Mouse (Mus musculus): ENCODE data around the gene Grip1. TPM values are rescaled to one million over a fixed set of nuclear protein-coding genes. Genes with fewer than 3 reads are reported as not detected.
A peak's percentile ranks its signal among the peaks of the same experiment; 100 is the strongest.

The Grip1 gene
- 3.3 and 3.5 TPM in 2 replicates for polyA plus RNA-seq (2015; fragmentation: Nextera tagmentation; extraction: Ambion mirVana)

- H3K27ac ChIP-seq (ENCODE audit: low read length), result peak within 1 kb of the TSS; percentile 72
- H3K4me1 ChIP-seq (ENCODE audit: insufficient read depth, low read length), result peaks cover 17% of the 10 kb centered on the region
- peak within 1 kb of the TSS; percentile 83 for H3K4me3 ChIP-seq (ENCODE audit: low read length)
- H3K36me3 ChIP-seq (ENCODE audit: insufficient read depth, low read length), result no peaks in the 10 kb centered on the region
- H3K9me3 ChIP-seq (ENCODE audit: low read length), result no peaks in the 10 kb centered on the region
- peak within 1 kb of the TSS; percentile 98 for H3K4me2 ChIP-seq (replicated peaks; ENCODE audit: low read depth, low read length)
- H3K9ac ChIP-seq (replicated peaks; ENCODE audit: low read length), result peak within 1 kb of the TSS; percentile 81
- H3K27me3 ChIP-seq (ENCODE audit: insufficient read depth, low read length), result no peaks in the 10 kb centered on the region; the same call in 1 of the 2 replicates
- ATAC-seq (ENCODE audit: low FRiP score, low TSS enrichment), result peak; percentile 91
- under 1% methylated on average over 36 of the region's 84 CpGs for WGBS
Measured at GRCm38 (mm10) chr10:119453431-119454105, at the start of gene Grip1. Grip1 (plus strand) TSS chr10:119453830.

- Histone ChIP-seq H3K4me3 (ENCODE audit: low read length) (no peak overlapping the region), H3K36me3 (ENCODE audit: insufficient read depth, low read length) (no peaks in the 10 kb centered on the region), H3K4me2 (replicated peaks; ENCODE audit: low read depth, low read length) (no peak overlapping the region), H3K27me3 (ENCODE audit: insufficient read depth, low read length) (no peaks in the 10 kb centered on the region), H3K9ac (replicated peaks; ENCODE audit: low read length) (no peak overlapping the region), H3K9me3 (ENCODE audit: low read length) (no peaks in the 10 kb centered on the region), H3K27ac (ENCODE audit: low read length) (no peak overlapping the region), H3K4me1 (ENCODE audit: insufficient read depth, low read length) (no peaks in the 10 kb centered on the region)
- 85% methylated on average over 9 of the region's 9 CpGs for WGBS
- no peak for ATAC-seq (ENCODE audit: low FRiP score, low TSS enrichment)
Measured at GRCm38 (mm10) chr10:119405103-119405502, 48.5 kb upstream of the Grip1 start.

DNA sequence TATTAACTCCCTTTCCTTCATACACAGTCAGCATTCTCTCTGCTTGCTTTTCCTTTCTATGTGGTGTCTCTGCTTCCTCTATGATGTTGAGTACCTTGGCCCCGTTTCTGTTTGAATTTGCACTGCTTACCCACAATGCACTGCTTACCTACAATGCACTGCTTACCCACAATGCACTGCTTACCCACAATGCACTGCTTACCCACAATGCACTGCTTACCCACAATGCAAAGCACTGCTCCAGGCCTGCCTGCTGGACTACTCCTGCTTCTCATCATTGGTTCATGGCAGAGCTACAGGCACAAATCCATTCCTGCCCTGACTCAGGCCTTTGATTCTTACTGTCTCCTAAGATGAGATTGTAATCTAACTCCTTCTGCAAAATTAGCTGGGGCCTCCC lies 48.0 kb upstream of the Grip1 start:
- ATAC-seq (ENCODE audit: low FRiP score, low TSS enrichment), result no peak
- no peaks in the 10 kb centered on the region for H3K9me3 ChIP-seq (ENCODE audit: low read length)
- no peak overlapping the region for H3K9ac ChIP-seq (replicated peaks; ENCODE audit: low read length)
- no peaks in the 10 kb centered on the region for H3K4me1 ChIP-seq (ENCODE audit: insufficient read depth, low read length)
- H3K27me3 ChIP-seq (ENCODE audit: insufficient read depth, low read length), result no peaks in the 10 kb centered on the region
- no peak overlapping the region for H3K27ac ChIP-seq (ENCODE audit: low read length)
- no peak overlapping the region for H3K4me3 ChIP-seq (ENCODE audit: low read length)
- 85% methylated on average over 1 of the region's 1 CpGs for WGBS
- H3K36me3 ChIP-seq (ENCODE audit: insufficient read depth, low read length), result no peaks in the 10 kb centered on the region
- no peak overlapping the region for H3K4me2 ChIP-seq (replicated peaks; ENCODE audit: low read depth, low read length)

- ATAC-seq (ENCODE audit: low FRiP score, low TSS enrichment), result 0 out of 2 replicates have a peak, but pooled peaks have one; percentile 23
- H3K4me1 ChIP-seq (ENCODE audit: insufficient read depth, low read length), result no peaks in the 10 kb centered on the region
- WGBS, result 13% methylated on average over 6 of the region's 6 CpGs
Measured at GRCm38 (mm10) chr10:119408327-119408726, 45.3 kb upstream of the Grip1 start.

DNA sequence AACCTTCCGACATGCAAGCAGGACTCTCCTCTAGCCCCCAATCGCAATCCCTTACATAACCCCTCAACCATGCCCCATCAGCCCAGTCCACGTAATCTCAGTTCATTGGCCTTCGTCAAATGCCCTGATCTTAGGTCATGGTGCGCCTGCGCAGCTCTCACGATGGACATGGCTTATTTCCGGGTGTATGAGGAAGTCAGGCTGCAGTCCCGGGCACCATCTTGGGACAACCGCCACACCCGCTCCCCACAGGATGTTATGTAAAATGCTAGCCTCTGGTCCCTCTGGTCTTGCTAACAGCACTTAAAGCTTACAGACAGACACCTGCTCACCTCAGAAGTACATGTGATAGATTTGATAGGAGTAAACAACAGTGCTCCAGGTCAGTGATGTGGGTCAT lies 40.4 kb upstream of the Grip1 start:
- Histone ChIP-seq H3K4me3 (ENCODE audit: low read length) (no peak overlapping the region), H3K9me3 (ENCODE audit: low read length) (no peaks in the 10 kb centered on the region), H3K27ac (ENCODE audit: low read length) (no peak overlapping the region), H3K27me3 (ENCODE audit: insufficient read depth, low read length) (no peaks in the 10 kb centered on the region), H3K36me3 (ENCODE audit: insufficient read depth, low read length) (no peaks in the 10 kb centered on the region), H3K4me1 (ENCODE audit: insufficient read depth, low read length) (no peaks in the 10 kb centered on the region), H3K9ac (replicated peaks; ENCODE audit: low read length) (no peak overlapping the region), H3K4me2 (replicated peaks; ENCODE audit: low read depth, low read length) (no peak overlapping the region)
- no peak for ATAC-seq (ENCODE audit: low FRiP score, low TSS enrichment)
- WGBS, result 94% methylated on average over 11 of the region's 11 CpGs

More at GRCm38 (mm10) chr10:119408327-119408726, 45.3 kb upstream of the Grip1 start:
- Histone ChIP-seq H3K4me2 (replicated peaks; ENCODE audit: low read depth, low read length) (no peak overlapping the region), H3K27me3 (ENCODE audit: insufficient read depth, low read length) (no peaks in the 10 kb centered on the region), H3K27ac (ENCODE audit: low read length) (no peak overlapping the region), H3K9ac (replicated peaks; ENCODE audit: low read length) (no peak overlapping the region), H3K36me3 (ENCODE audit: insufficient read depth, low read length) (no peaks in the 10 kb centered on the region), H3K9me3 (ENCODE audit: low read length) (no peaks in the 10 kb centered on the region), H3K4me3 (ENCODE audit: low read length) (no peak overlapping the region)

DNA sequence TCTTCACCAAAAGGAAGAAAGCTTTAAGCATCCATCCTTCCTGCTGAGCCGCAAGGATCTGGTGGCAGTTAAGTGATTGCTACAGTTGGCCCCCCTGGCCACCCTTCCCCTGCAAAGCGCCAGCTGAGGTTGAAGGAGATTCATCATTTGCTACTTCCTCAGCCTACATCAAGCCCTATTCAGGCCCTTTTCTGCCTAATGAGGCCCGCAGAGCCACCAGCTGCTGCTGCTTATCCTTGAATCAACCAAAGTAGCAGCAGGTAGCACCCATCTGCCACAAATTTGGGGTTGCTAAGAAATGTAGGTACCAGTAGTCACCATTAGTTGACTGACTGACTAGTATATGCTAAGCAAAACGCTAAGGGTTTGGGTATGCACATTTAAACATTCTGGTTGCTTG lies 38.5 kb upstream of the Grip1 start:
- ATAC-seq (ENCODE audit: low FRiP score, low TSS enrichment), result no peak
- WGBS, result 80% methylated on average over 4 of the region's 4 CpGs
- Histone ChIP-seq H3K9me3 (ENCODE audit: low read length) (no peaks in the 10 kb centered on the region), H3K4me3 (ENCODE audit: low read length) (no peak overlapping the region), H3K27me3 (ENCODE audit: insufficient read depth, low read length) (no peaks in the 10 kb centered on the region), H3K9ac (replicated peaks; ENCODE audit: low read length) (no peak overlapping the region), H3K27ac (ENCODE audit: low read length) (no peak overlapping the region), H3K36me3 (ENCODE audit: insufficient read depth, low read length) (no peaks in the 10 kb centered on the region), H3K4me2 (replicated peaks; ENCODE audit: low read depth, low read length) (no peak overlapping the region), H3K4me1 (ENCODE audit: insufficient read depth, low read length) (no peaks in the 10 kb centered on the region)

GRCm38 (mm10) chr10:119421418-119421817 lies 32.2 kb upstream of the Grip1 start:
- Histone ChIP-seq H3K9me3 (ENCODE audit: low read length) (no peaks in the 10 kb centered on the region), H3K27ac (ENCODE audit: low read length) (no peak overlapping the region), H3K4me2 (replicated peaks; ENCODE audit: low read depth, low read length) (no peak overlapping the region), H3K27me3 (ENCODE audit: insufficient read depth, low read length) (no peaks in the 10 kb centered on the region), H3K36me3 (ENCODE audit: insufficient read depth, low read length) (no peaks in the 10 kb centered on the region), H3K4me3 (ENCODE audit: low read length) (no peak overlapping the region), H3K4me1 (ENCODE audit: insufficient read depth, low read length) (no peaks in the 10 kb centered on the region), H3K9ac (replicated peaks; ENCODE audit: low read length) (no peak overlapping the region)
- 54% methylated on average over 6 of the region's 6 CpGs for WGBS
- no peak for ATAC-seq (ENCODE audit: low FRiP score, low TSS enrichment)

DNA sequence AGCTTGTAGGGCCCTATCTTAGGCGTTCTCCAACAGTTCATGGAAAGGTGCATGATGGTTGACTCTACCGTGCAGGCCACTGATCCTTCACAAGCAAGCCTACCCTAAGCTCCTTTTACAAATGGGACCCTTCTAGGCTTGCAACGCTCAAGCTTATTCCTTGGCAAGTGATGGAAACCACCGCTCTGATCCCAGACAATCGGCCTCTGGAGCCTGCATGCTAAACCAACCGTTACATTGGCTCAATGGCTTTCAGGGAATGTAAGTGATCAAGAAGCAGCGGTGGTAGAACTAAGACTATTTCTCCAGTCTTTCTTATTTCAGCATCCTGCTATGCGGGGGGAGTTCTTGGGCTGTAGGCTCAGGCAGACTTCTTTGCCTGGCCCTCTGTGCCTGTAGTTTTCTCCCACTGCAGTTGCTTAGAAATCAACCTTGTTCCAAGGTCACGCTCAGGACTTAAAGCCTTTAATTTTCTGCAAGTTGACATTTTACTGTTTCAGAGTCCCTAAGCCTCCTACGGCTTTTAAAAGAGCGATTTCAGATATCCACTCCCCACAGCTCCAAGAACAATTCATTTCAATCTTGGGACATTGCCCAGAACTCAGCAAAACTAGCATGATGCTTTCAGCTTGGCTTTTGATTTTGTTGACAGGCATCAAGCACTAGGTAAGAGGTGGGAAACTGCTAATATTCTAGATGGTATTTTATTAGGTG lies 29.7 kb upstream of the Grip1 start:
- 66% methylated on average over 11 of the region's 11 CpGs for WGBS
- H3K27me3 ChIP-seq (ENCODE audit: insufficient read depth, low read length), result no peaks in the 10 kb centered on the region
- H3K4me2 ChIP-seq (replicated peaks; ENCODE audit: low read depth, low read length), result no peak overlapping the region

DNA sequence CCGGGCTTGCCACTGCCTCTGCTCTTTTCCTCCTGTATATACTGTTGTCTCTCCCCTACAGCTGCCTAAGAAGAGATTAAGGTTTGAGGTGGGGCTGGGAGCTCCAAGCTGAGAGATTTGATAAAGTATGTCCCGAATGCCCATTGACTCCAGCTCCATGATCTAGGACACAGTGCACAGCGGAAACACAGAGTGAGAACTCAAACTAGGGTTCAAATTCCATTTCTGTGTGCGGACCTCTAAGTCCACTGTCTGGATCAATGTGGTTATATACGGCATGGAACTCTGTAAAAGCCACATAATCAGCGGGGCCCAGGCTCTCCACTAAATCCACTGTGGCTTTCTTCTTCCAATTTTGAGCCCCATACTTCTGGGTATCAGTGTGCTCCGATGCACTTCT lies 26.0 kb upstream of the Grip1 start:
- no peak overlapping the region for H3K27ac ChIP-seq (ENCODE audit: low read length)
- H3K36me3 ChIP-seq (ENCODE audit: insufficient read depth, low read length), result no peaks in the 10 kb centered on the region
- WGBS, result 91% methylated on average over 7 of the region's 7 CpGs
- no peak overlapping the region for H3K4me2 ChIP-seq (replicated peaks; ENCODE audit: low read depth, low read length)
- H3K27me3 ChIP-seq (ENCODE audit: insufficient read depth, low read length), result no peaks in the 10 kb centered on the region
- H3K9ac ChIP-seq (replicated peaks; ENCODE audit: low read length), result no peak overlapping the region
- H3K9me3 ChIP-seq (ENCODE audit: low read length), result no peaks in the 10 kb centered on the region
- no peak overlapping the region for H3K4me3 ChIP-seq (ENCODE audit: low read length)
- no peaks in the 10 kb centered on the region for H3K4me1 ChIP-seq (ENCODE audit: insufficient read depth, low read length)
- no peak for ATAC-seq (ENCODE audit: low FRiP score, low TSS enrichment)

More for the DNA sequence above, 29.7 kb upstream of the Grip1 start:
- Histone ChIP-seq H3K27ac (ENCODE audit: low read length) (no peak overlapping the region), H3K9ac (replicated peaks; ENCODE audit: low read length) (no peak overlapping the region), H3K4me3 (ENCODE audit: low read length) (no peak overlapping the region), H3K36me3 (ENCODE audit: insufficient read depth, low read length) (no peaks in the 10 kb centered on the region), H3K4me1 (ENCODE audit: insufficient read depth, low read length) (no peaks in the 10 kb centered on the region), H3K9me3 (ENCODE audit: low read length) (no peaks in the 10 kb centered on the region)
- ATAC-seq (ENCODE audit: low FRiP score, low TSS enrichment), result no peak

DNA sequence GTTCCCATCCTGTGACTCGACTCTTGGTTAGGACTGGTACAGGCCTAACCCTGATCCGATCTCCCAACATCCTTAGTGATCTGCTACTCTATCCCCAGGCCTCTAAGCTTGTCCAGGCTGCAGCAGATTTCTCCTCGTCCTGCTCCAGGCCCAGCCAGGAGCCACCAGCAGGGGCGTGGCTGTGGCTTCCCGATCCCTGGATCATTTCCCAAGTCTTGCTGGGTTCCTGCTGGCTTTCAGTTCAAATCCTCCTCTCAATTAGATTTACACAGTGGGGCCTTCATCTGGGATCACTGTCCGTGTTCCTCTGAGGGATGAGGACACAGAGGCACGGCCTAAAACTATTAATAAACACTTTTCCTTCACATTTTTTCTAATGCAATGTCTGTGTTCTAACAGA lies 25.5 kb upstream of the Grip1 start:
- Histone ChIP-seq H3K27me3 (ENCODE audit: insufficient read depth, low read length) (no peaks in the 10 kb centered on the region), H3K36me3 (ENCODE audit: insufficient read depth, low read length) (no peaks in the 10 kb centered on the region), H3K9ac (replicated peaks; ENCODE audit: low read length) (no peak overlapping the region), H3K4me2 (replicated peaks; ENCODE audit: low read depth, low read length) (no peak overlapping the region), H3K27ac (ENCODE audit: low read length) (no peak overlapping the region), H3K9me3 (ENCODE audit: low read length) (no peaks in the 10 kb centered on the region), H3K4me1 (ENCODE audit: insufficient read depth, low read length) (no peaks in the 10 kb centered on the region), H3K4me3 (ENCODE audit: low read length) (no peak overlapping the region)
- no peak for ATAC-seq (ENCODE audit: low FRiP score, low TSS enrichment)
- 67% methylated on average over 7 of the region's 7 CpGs for WGBS
